Mouse (Mus musculus) left cerebral cortex, postnatal 25 days (tissue): ENCODE measurements around the gene Trpv5. TPM values are rescaled to one million over a fixed set of nuclear protein-coding genes. Genes with fewer than 3 reads are reported as not detected.
A peak's percentile ranks its signal among the peaks of the same experiment; 100 is the strongest.

ENCODE experiments used
- DNase-seq, 2 experiments: peaks; one replicate each; pipeline ENCODE4 v3.0.0; 2022; ENCODE audit warnings: low spot score in 2 of 2, mixed read lengths in 1 of 2
- intact Hi-C: fragments of 180-260 bp; cut with DNase I; formaldehyde crosslinking; loops from one replicate; pipeline ENCODE4 v1.15.1; 2025
- total RNA-seq, 2 experiments: library from RNA; stranded (reverse); gene quantifications; 2 replicates each; pipeline ENCODE4 v1.2.3; 2021

Trpv5 gene
- total RNA-seq, result not detected

DNA sequence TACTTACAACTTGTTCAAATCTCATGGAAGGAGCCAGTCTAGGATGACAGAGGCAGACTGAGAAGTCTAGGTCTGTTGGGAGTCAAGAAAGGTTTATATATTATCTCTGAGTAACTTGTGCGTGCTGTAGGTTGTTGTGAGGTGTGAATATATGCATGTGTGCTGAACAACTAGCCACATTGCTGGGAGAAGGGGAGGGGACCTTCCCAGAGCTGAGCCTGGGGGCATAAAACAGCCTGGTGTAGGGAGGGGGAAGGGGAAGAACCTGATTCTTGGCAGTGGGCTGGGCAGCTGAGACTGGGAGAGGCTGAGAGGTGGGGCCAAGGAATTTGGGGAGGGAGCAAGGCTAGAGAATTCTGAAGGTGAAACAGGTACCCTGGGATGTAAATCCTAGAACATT lies at the start of gene Trpv5:
Gene Trpv5, minus strand, starts transcription at position 101 of the 400 bp plus-strand sequence.
- intact Hi-C loops, result no loop called here
- DNase-seq, result no peak

DNA sequence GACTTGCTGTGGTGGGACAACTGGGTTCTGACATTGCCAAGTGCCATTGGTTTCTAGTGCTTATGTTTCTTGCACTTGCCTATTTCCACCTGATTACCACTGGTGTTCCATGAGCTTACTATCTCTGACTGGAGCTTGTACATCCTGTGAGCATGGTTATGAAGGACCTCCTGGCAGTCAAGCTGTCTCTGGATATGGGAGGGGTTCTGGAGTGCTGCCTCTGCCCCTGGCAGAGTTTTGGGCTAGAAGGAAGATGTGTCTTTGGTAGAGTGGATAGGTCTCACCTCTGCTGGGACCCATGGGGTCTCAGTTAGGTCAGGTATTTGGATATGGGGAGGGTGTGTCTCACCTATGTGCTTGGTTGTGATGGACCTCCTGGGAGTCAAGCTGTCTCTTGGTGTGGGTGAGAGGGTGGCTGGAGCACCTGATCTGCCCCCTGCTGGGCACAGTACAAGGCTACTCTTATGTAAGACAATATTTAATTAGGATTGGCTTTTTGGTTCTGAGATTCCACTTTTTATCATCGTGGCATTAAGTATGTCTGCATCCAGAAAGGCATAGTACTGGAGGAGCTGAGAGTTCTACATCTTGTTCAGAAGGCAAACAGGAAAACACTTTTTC lies 47.5 kb upstream of the Trpv5 start:
- no peak for DNase-seq
- intact Hi-C loops, result no loop called here

DNA sequence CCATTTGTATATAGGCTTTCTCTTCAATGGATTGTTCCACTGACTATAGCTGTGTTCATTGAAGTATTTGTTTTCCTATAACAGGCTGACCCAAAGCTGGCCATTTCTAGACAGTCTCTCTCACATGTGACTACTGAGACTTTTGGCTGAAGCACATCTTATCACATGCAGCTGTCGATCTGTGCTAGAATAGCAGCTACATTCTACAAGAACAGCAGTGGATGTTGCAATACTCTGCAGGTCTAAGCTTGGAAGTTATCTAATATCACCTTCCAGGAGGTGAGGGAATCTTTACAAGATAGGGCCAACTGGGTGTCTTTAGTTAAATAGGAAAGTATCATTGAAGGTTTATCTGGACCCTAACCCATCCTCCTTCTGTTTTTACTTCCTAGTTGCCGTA lies 40.9 kb upstream of the Trpv5 start:
- intact Hi-C loops, result no loop called here
- no peak for DNase-seq

DNA sequence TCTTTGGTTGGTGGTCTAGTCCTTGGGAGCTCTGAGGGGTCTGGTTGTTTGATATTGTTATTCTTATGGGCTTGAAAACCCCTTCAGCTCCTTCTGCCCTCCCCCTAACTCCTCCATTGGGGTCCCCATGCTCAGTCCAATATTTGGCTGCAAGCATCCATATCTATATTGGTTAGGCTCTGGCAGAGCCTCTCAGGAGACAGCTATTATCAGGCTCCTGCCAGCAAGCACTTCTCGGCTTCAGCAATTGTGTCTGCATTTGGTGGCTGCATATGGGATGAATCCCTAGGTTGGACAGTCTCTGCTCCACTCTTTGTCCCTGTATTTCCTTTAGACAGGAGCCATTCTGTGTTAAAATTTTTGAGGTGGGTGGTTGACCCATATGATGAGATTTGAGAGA lies 29.7 kb upstream of the Trpv5 start:
- intact Hi-C loops, result no loop called here
- DNase-seq, result no peak

DNA sequence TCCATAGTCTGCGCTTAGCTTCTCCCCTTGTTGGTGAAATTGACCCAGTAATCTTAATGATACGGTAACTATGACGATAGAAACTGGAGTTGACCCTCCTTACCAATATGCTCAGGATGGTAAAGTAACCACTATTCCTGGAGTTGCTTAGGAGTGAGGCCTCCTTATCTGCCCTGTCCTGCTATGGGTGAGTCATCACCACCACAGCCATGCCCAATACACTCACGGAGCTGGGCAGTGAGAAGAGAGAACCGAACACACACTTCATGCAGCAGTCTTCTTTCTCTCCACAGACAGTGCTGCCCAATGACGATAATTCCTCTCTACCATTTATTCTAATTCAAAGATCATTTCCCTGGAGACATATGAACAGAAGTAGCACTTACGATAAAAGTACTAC lies 25.7 kb upstream of the Trpv5 start:
- no peak for DNase-seq
- intact Hi-C loops, result no loop called here

- intact Hi-C loops, result no loop called here
These were observed 23.6 kb upstream of the Trpv5 start, which contains the start of gene Kel for GRCm38 (mm10) chr6:41704123-41704522. Kel (minus strand) TSS chr6:41704339.

GRCm38 (mm10) chr6:41702928-41703327 lies 22.4 kb upstream of the Trpv5 start:
- no peak for DNase-seq
- intact Hi-C loops, result no loop called here

More at GRCm38 (mm10) chr6:41704123-41704522, 23.6 kb upstream of the Trpv5 start, which contains the start of gene Kel:
- DNase-seq, result no peak

DNA sequence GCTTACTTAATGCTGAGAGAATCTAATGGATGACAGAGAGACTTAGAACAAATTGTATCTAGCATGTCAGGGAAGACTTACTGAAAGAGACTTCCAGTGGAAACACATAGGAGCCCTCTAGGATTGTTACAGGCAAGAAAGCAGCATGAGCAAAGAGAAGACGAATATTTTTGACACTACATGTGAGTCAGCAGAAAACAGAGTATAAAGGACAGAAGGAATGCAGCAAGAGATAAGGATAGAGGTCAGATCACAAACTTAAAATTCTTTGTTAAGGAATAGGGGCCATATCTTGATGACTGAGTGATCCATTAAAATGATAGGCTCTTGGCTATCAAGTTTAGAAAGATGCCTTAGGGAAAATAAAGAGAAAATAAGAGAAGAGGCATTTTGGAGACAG lies 20.7 kb upstream of the Trpv5 start:
- DNase-seq, result no peak
- intact Hi-C loops, result no loop called here

- intact Hi-C loops, result no loop called here
These were observed 13.8 kb upstream of the Trpv5 start for GRCm38 (mm10) chr6:41694407-41694806.

DNA sequence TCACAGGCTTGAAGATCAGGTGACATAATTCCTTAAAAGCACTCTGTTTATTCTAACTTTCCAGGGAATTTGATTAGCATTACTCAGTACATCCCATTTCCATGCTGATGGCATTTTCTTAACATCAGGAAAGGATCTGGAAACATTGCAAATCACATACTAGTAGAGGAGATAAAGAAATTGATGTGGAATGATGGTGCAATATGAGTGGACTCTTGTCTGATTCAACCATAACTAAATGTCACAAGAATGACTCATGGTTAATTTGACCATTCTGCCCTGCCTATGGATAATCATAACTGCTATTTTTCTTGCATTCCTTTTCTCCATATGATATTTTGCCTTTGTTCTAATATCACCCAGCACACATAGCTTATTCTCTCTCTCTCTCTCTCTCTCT lies 11.6 kb upstream of the Trpv5 start:
- DNase-seq, result no peak
- intact Hi-C loops, result no loop called here

More at GRCm38 (mm10) chr6:41694407-41694806, 13.8 kb upstream of the Trpv5 start:
- DNase-seq, result no peak

GRCm38 (mm10) chr6:41685596-41685995 lies 5.0 kb upstream of the Trpv5 start:
- no peak for DNase-seq
- intact Hi-C loops, result no loop called here

DNA sequence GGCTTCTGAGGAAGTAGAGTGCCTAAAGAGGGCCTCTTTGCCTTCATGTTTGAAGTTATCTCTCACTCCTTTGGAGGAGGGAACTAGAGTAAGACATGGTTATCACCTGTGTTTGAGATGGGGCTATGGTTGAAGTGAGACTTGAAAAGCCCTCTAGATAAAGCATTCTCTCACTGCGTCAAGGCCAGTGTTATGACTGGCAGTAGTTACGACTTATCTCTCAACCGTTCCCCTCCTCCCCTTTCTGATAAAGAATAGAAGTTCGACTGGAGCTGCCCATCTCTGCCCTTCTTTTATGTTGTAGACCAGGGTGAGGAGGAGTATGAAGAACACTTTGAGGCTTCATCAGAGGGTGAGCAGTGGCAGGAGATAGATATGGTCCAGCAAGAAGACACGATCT lies 4.3 kb upstream of the Trpv5 start:
- DNase-seq, result no peak
- intact Hi-C loops, result no loop called here

DNA sequence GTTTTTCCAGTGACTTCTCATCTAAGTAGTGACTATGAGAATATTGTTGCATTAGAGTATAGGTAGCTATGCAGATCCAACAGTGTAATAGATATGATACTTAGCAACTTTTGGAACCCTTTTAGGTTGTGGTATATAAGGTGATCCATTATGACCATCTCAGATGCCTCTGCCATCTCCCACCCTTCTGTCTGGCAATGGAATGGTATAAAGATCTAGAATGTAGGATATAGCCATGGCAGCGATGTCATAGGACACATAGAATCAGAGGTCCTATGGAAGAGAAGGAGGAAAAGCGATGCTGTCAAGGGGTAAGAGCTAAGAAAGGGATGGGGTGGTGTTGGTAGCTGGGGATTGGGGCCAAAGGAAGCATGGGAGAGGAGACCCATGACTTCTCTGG lies 3.6 kb upstream of the Trpv5 start, which contains the start of gene Llcfc1:
Gene Llcfc1, plus strand, starts transcription at position 301 of the 400 bp plus-strand sequence.
- intact Hi-C loops, result no loop called here
- no peak for DNase-seq

DNA sequence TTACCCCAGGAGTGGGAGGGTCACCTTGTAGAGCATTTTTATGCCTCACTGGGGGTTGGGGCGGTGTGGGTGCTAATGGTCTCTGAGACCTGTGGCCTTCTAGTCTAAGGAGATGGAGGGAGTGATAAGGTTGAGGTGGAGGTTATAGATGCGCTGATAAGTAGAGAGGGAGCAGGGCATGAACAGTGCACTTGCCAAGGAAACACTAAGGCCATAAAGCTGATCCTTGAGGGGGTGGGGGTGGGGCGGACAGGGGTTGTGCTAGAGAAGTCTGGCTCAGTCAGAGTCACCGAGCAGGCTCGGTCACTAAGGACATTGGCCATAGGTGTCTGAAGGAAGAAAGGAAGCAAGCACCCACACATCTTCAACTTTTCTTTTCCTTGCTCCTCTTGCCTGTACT lies 1.1 kb upstream of the Trpv5 start:
- intact Hi-C loops, result no loop called here
- DNase-seq, result no peak

GRCm38 (mm10) chr6:41676530-41676929 lies 4.0 kb downstream of the Trpv5 start:
- DNase-seq, result no peak
- intact Hi-C loops, result no loop called here

GRCm38 (mm10) chr6:41662320-41662719 lies 18.2 kb downstream of the Trpv5 start:
- intact Hi-C loops, result no loop called here
- DNase-seq, result peak in 1 of 2 experiments; percentile 4

GRCm38 (mm10) chr6:41658487-41658886 lies 22.1 kb downstream of the Trpv5 start:
- no peak for DNase-seq
- intact Hi-C loops, result no loop called here

DNA sequence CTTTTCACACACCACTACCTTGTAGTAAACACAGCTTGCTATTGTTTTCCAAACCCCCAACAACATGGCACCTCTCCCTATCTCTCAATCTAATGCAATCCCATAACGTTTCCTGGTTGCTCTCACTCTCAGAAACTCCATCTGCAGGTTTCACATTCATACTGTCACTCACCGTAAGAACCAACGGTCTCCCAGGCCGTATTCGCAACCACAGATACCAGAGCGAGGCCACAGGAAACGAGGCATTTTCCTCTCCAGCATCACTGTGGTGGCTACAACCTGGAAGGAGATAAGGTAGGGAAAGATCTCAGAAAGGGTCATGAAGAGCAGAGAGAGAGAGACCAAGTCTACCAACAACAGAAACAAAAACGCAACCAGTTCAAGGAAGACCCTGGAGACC lies 25.9 kb downstream of the Trpv5 start:
- intact Hi-C loops, result no loop called here
- DNase-seq, result no peak

DNA sequence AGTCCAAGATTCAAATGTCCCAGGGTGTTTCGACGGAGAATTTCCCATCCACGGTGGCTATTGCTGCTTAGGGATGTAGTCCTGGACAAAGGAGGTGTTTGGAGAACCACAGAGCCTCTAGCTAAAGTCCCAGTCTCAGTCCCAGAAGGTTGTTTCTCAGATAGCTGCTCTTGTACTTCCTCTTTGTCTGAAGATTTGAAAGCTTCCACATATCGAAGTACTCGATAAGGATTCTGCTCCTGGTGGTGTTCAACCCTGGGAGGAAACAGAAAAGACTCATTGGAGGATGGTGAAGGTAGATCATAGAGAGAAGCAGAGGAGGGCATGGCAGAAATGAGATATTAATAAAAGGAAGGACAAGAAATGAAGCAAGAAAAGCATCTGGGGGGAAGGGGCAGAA lies 27.4 kb downstream of the Trpv5 start:
- intact Hi-C loops, result no loop called here
- DNase-seq, result no peak

DNA sequence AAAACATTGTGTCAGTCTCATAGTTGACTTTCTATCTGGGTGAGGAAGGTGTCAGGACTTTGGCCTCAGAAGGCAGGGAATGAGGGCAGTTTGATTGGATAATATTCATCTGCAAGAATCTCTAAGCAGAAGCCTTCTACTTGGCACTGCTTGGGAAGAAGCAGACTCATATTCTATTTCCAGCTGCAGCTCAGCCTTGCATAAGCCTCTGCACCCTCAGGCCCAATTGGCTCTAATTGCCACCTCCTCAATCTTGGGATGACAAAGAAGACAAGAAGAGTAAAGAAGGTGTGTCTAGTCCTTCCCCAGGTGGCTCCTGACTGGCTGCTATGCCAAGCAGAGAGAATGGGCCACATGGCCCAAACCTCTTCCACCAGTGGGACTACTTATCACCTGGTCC lies 33.9 kb downstream of the Trpv5 start:
- intact Hi-C loops, result no loop called here
- DNase-seq, result peak in 1 of 2 experiments; percentile 30

GRCm38 (mm10) chr6:41646220-41646619 lies 34.3 kb downstream of the Trpv5 start:
- intact Hi-C loops, result no loop called here
- no peak for DNase-seq

- intact Hi-C loops, result no loop called here
- DNase-seq, result no peak
These were observed 37.3 kb downstream of the Trpv5 start for GRCm38 (mm10) chr6:41643227-41643626.
